23 mouse cellular contexts compared by ENCODE assay signal in the genomic region with DNA sequence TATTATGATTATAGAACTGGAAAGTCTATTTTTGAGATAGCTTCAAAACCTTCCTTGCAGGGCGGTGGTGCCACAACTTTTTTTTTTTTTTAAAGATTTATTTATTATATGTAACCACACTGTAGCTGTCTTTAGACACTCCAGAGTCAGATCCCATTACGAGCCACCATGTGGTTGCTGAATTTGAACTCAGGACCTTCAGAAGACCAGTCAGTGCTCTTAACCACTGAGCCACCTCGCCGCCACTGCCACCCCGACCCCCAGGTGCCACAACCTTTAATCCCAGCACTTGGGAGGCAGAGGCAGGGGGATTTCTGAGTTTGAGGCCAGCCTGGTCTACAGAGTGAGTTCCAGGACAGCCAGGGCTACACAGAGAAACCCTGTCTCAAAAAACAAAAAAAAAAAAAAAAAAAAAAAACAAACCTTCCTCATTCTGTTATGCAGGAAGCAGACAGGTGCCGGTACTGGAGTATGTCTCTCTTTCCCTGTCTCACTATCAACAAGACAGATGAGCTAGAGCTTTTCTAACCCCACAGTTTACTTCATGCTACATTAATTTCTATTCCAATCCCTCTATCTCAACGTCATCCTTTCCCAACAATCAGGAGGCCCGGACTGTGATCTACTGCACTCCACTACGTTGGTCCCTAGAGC.
"Had no signal": no experiment of that assay in that cellular context is flagged by ENCODE, and none has a peak within 500 bp of the region (broad histone marks: within the 10 kb centered on the region; RNA-seq: fewer than 3 reads in every experiment).

No protein-coding gene starts in this region.

- H3K9me3 ChIP-seq: lung, embryonic 15.5 days; megakaryocyte, embryonic 14.5 days; midbrain, embryonic 10.5 days; midbrain, embryonic 12.5 days; neural tube, embryonic 13.5 days; neural tube, embryonic 15.5 days; stomach, embryonic 15.5 days had no signal

- H3K4me1 ChIP-seq: lung, embryonic 15.5 days; midbrain, embryonic 12.5 days; neural tube, embryonic 13.5 days; stomach, embryonic 15.5 days had no signal

- H3K27ac ChIP-seq: lung, embryonic 15.5 days; macrophage; midbrain, embryonic 10.5 days; midbrain, embryonic 12.5 days; neural tube, embryonic 13.5 days; neural tube, embryonic 15.5 days; stomach, embryonic 15.5 days; stomach, postnatal 0 days had no signal

- H3K9ac ChIP-seq: lung, embryonic 15.5 days; midbrain, embryonic 12.5 days; neural tube, embryonic 13.5 days; neural tube, embryonic 15.5 days; stomach, embryonic 15.5 days had no signal

- H3K4me2 ChIP-seq: lung, embryonic 15.5 days; midbrain, embryonic 12.5 days; neural tube, embryonic 13.5 days; neural tube, embryonic 15.5 days; stomach, embryonic 15.5 days had no signal

- ATAC-seq: lung, postnatal 0 days; midbrain, embryonic 16.5 days had no signal

- H3K27me3 ChIP-seq: lung, embryonic 15.5 days; megakaryocyte, embryonic 14.5 days; midbrain, embryonic 12.5 days; neural tube, embryonic 13.5 days; neural tube, embryonic 15.5 days; stomach, embryonic 15.5 days had no signal

- H3K4me3 ChIP-seq: lung, embryonic 15.5 days; megakaryocyte, embryonic 14.5 days; midbrain, embryonic 10.5 days; midbrain, embryonic 12.5 days; myocyte; neural tube, embryonic 13.5 days; neural tube, embryonic 15.5 days; stomach, embryonic 15.5 days had no signal

- DNase-seq: lung, adult 18-20 months; lung, postnatal 14 days; lung, postnatal 36 days; midbrain, embryonic 14.5 days; retina, postnatal 1 day; right cerebral cortex, adult 18-20 months; right cerebral cortex, postnatal 25 days; right cerebral cortex, postnatal 4 days; thymus, adult 2 months; thymus, postnatal 25 days; thymus, postnatal 4 days had no signal
